Mouse (Mus musculus): ENCODE data around the gene Pdia6. TPM values are rescaled to one million over a fixed set of nuclear protein-coding genes. Genes with fewer than 3 reads are reported as not detected.

The Pdia6 gene
- polyA plus RNA-seq, 1 experiment: 178 TPM

DNA sequence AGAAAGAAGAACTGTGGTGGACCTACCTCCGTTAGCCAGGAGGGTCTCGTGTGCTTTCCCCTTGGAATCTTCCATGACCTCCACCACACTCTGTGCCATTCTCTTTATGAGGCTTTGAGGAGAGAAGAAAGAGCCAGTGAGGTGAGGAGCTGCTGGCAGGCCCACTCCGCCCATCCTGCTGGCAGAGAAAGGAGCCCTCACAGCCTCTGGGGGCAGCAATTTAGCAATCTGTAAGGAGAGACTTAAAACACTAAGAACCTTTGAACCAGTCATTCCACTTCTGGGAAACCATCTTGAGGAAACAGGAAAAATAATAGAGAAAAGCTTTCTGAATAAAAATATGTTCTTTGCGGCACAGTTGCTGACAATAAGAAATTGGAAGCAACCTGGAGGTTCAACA lies 41.9 kb downstream of the Pdia6 start:
- TF ChIP-seq POLR2A (IDR thresholded peaks at IDR 0.05; ENCODE audit: borderline replicate concordance, extremely low read depth, insufficient read depth, insufficient read length, poor library complexity, severe bottlenecking) (no peak), CTCF (IDR thresholded peaks at IDR 0.05; ENCODE audit: borderline replicate concordance, extremely low read depth, insufficient read depth, insufficient read length) (no peak)
- peak; percentile 30 for DNase-seq (ENCODE audit: low read depth)

- DNase-seq (ENCODE audit: low read depth): peak; percentile 78
- TF ChIP-seq CTCF (IDR thresholded peaks at IDR 0.05; ENCODE audit: borderline replicate concordance, extremely low read depth, insufficient read depth, insufficient read length) (no peak), POLR2A (IDR thresholded peaks at IDR 0.05; ENCODE audit: borderline replicate concordance, extremely low read depth, insufficient read depth, insufficient read length, poor library complexity, severe bottlenecking) (no peak)
These were observed 44.8 kb downstream of the Pdia6 start for GRCm38 (mm10) chr12:17310852-17311839.

DNA sequence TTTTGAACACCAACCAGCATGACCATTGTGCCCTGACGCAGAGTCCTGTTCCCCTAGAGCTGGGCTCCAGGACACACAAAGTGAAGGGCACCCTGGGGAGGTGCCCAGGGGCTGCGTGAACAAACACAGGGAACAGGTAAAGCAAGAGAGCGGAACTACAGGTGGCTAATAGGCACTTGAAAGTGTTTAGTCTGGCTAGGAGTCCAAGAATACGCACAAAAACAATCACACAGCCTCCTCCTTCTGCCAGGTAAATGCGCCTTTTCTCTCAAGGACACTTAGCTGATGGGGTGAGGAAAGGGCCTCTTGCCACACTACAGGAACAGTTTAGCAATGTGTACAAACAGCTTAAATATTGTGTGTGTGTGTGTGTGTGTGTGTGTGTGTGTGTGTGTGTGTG lies 49.8 kb downstream of the Pdia6 start:
- no peak for DNase-seq (ENCODE audit: low read depth)
- TF ChIP-seq CTCF (IDR thresholded peaks at IDR 0.05; ENCODE audit: borderline replicate concordance, extremely low read depth, insufficient read depth, insufficient read length) (no peak), POLR2A (IDR thresholded peaks at IDR 0.05; ENCODE audit: borderline replicate concordance, extremely low read depth, insufficient read depth, insufficient read length, poor library complexity, severe bottlenecking) (no peak)

- TF ChIP-seq POLR2A (IDR thresholded peaks at IDR 0.05; ENCODE audit: borderline replicate concordance, extremely low read depth, insufficient read depth, insufficient read length, poor library complexity, severe bottlenecking): no peak
- DNase-seq (ENCODE audit: low read depth): no peak
These were observed 51.6 kb downstream of the Pdia6 start for GRCm38 (mm10) chr12:17317970-17318369.

DNA sequence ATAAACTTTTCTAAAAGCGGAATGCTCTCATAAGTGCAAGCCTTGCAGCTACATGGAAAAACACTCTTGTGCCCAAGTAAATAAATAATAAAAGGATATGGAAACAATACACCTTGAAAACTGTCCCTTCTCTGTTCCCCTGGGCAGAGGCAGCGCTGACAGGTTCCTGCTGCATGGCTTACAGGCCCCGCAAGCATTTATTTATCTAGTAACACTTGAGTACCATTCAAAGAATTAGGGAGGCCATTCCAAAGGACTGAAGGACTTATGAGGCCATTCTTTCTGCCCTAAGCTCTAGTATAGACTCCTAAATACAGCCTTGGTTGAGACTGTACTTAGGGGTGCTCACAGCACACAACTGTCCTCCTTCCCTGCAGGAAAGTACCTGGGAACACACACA lies 52.1 kb downstream of the Pdia6 start:
- no peak for DNase-seq (ENCODE audit: low read depth)
- TF ChIP-seq POLR2A (IDR thresholded peaks at IDR 0.05; ENCODE audit: borderline replicate concordance, extremely low read depth, insufficient read depth, insufficient read length, poor library complexity, severe bottlenecking) (no peak), CTCF (IDR thresholded peaks at IDR 0.05; ENCODE audit: borderline replicate concordance, extremely low read depth, insufficient read depth, insufficient read length) (no peak)

GRCm38 (mm10) chr12:17324549-17325470 lies 58.5 kb downstream of the Pdia6 start:
- TF ChIP-seq CTCF (IDR thresholded peaks at IDR 0.05; ENCODE audit: borderline replicate concordance, extremely low read depth, insufficient read depth, insufficient read length) (no peak), POLR2A (IDR thresholded peaks at IDR 0.05; ENCODE audit: borderline replicate concordance, extremely low read depth, insufficient read depth, insufficient read length, poor library complexity, severe bottlenecking) (no peak)
- DNase-seq (ENCODE audit: low read depth): peak; percentile 21

DNA sequence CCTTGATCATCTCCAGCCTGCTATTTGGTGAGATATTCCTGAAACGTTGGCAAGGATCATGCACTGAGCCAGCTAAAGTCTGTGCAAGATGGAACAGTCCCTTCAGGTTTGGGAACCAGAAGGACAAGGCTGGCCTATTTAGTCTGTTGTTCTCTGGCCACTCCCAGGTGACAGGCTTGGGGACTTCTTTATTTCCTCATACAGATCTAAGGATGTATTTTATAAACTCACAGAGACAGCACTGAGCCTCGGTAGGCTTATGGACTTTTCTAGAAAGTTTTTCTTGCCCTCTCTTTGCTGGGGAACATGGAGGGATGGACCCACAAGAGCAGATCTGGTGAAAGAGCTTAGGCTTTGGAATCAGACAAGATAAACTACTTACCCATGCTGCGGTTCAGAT lies 62.9 kb downstream of the Pdia6 start, which contains the start of gene Atp6v1c2:
Atp6v1c2 (minus strand) TSS at position 101 of the 400 bp plus-strand sequence.
- no peak for DNase-seq (ENCODE audit: low read depth)
- TF ChIP-seq POLR2A (IDR thresholded peaks at IDR 0.05; ENCODE audit: borderline replicate concordance, extremely low read depth, insufficient read depth, insufficient read length, poor library complexity, severe bottlenecking) (no peak), CTCF (IDR thresholded peaks at IDR 0.05; ENCODE audit: borderline replicate concordance, extremely low read depth, insufficient read depth, insufficient read length) (no peak)

- TF ChIP-seq CTCF (IDR thresholded peaks at IDR 0.05; ENCODE audit: borderline replicate concordance, extremely low read depth, insufficient read depth, insufficient read length): no peak
- no peak for TF ChIP-seq POLR2A (IDR thresholded peaks at IDR 0.05; ENCODE audit: borderline replicate concordance, extremely low read depth, insufficient read depth, insufficient read length, poor library complexity, severe bottlenecking)
- no peak for DNase-seq (ENCODE audit: low read depth)
These were observed 67.1 kb downstream of the Pdia6 start for GRCm38 (mm10) chr12:17333459-17333858.

Other genes with a start within 250 kb of the Pdia6 start
- 5.4 and 6.4 TPM in 2 replicates for gene Kcnf1, start 89.7 kb upstream of the Pdia6 start, polyA plus RNA-seq (2012; rRNA removed)
- 0.21 and 0.30 TPM in 2 replicates for gene Atp6v1c2, start 62.8 kb downstream of the Pdia6 start, polyA plus RNA-seq (2012; rRNA removed)
- gene Nol10, start 81.9 kb downstream of the Pdia6 start, polyA plus RNA-seq (2012; rRNA removed): 15.0 and 16.3 TPM in 2 replicates